Comparison of ENCODE assay signal across 8 mouse cellular contexts in genomic region chr5:128504502-128504901, GRCm38 (mm10).
DNase-seq lines count a peak whose midpoint lies in the region; ATAC-seq and TF ChIP-seq lines count a peak whose summit lies in the region.

No protein-coding gene starts in this region.

- peak; percentile 31 for DNase-seq in 3T3-L1 (ENCODE audit: low read depth, low spot score)
- peak; percentile 18 for DNase-seq in MN1 (ENCODE audit: low spot score)
- DNase-seq in cerebellum, postnatal 36 days: peak; percentile 27 to 57

- no peak for ATAC-seq in intestine, postnatal 0 days
- no peak for ATAC-seq in intestine, embryonic 16.5 days
- 0 out of 2 replicates have a peak, but pooled peaks have one; percentile 38 for ATAC-seq in hindbrain, embryonic 15.5 days (ENCODE audit: low FRiP score, low read depth)
- peak; percentile 68; the same call in 1 of the 2 replicates for ATAC-seq in midbrain, embryonic 13.5 days
- ATAC-seq in activated CD4-positive, CD25-positive, alpha-beta regulatory T cell, adult 4 months: no peak

- H3K36me3 ChIP-seq in intestine, postnatal 0 days (ENCODE audit: control insufficient read depth, insufficient read depth): no peaks in the 10 kb centered on the region
- no peaks in the 10 kb centered on the region for H3K36me3 ChIP-seq in intestine, embryonic 16.5 days (ENCODE audit: control insufficient read depth, insufficient read depth, low read length)
- H3K36me3 ChIP-seq in hindbrain, embryonic 15.5 days: no peaks in the 10 kb centered on the region
- H3K36me3 ChIP-seq in midbrain, embryonic 13.5 days: no peaks in the 10 kb centered on the region

- no peaks in the 10 kb centered on the region for H3K9me3 ChIP-seq in intestine, postnatal 0 days (ENCODE audit: control insufficient read depth)
- H3K9me3 ChIP-seq in intestine, embryonic 16.5 days (ENCODE audit: control insufficient read depth, low read length): 0 out of 2 replicates have a peak, but pooled peaks cover 4% of the 10 kb centered on the region
- no peaks in the 10 kb centered on the region for H3K9me3 ChIP-seq in hindbrain, embryonic 15.5 days
- peaks cover 2% of the 10 kb centered on the region for H3K9me3 ChIP-seq in midbrain, embryonic 13.5 days

- WGBS in intestine, postnatal 0 days: 7% methylated on average over 4 of the region's 4 CpGs
- 6% methylated on average over 4 of the region's 4 CpGs for whole genome bisulfite sequencing in intestine, embryonic 16.5 days
- 5% methylated on average over 4 of the region's 4 CpGs for WGBS in hindbrain, embryonic 15.5 days
- WGBS in midbrain, embryonic 13.5 days: 4% methylated on average over 4 of the region's 4 CpGs

- H3K27ac ChIP-seq in intestine, postnatal 0 days (ENCODE audit: low read depth, low read length): no peak overlapping the region
- no peak overlapping the region for H3K27ac ChIP-seq in intestine, embryonic 16.5 days (ENCODE audit: low read length)
- H3K27ac ChIP-seq in hindbrain, embryonic 15.5 days (replicated peaks): no peak overlapping the region
- no peak overlapping the region for H3K27ac ChIP-seq in midbrain, embryonic 13.5 days

- TF ChIP-seq CTCF in intestine, postnatal 0 days (IDR thresholded peaks at IDR 0.05; ENCODE audit: low read depth): peak; percentile 85

- no peak overlapping the region for H3K9ac ChIP-seq in intestine, postnatal 0 days (ENCODE audit: low read depth, low read length)
- H3K9ac ChIP-seq in intestine, embryonic 16.5 days (ENCODE audit: low read depth, low read length): no peak overlapping the region
- no peak overlapping the region for H3K9ac ChIP-seq in hindbrain, embryonic 15.5 days
- H3K9ac ChIP-seq in midbrain, embryonic 13.5 days (replicated peaks): no peak overlapping the region

- no peaks in the 10 kb centered on the region for H3K27me3 ChIP-seq in intestine, postnatal 0 days (replicated peaks; ENCODE audit: control insufficient read depth, insufficient read depth, low read length)
- H3K27me3 ChIP-seq in intestine, embryonic 16.5 days (replicated peaks; ENCODE audit: control insufficient read depth, insufficient read depth, low read length): no peaks in the 10 kb centered on the region
- peaks cover 4% of the 10 kb centered on the region; the same call in 1 of the 2 replicates for H3K27me3 ChIP-seq in hindbrain, embryonic 15.5 days
- 0 out of 2 replicates have a peak, but pooled peaks cover 4% of the 10 kb centered on the region for H3K27me3 ChIP-seq in midbrain, embryonic 13.5 days

- no peak overlapping the region for H3K4me3 ChIP-seq in intestine, postnatal 0 days (ENCODE audit: low read depth, low read length)
- H3K4me3 ChIP-seq in intestine, embryonic 16.5 days (ENCODE audit: low read length): no peak overlapping the region
- H3K4me3 ChIP-seq in hindbrain, embryonic 15.5 days: no peak overlapping the region
- H3K4me3 ChIP-seq in midbrain, embryonic 13.5 days (replicated peaks): no peak overlapping the region

- H3K4me2 ChIP-seq in intestine, postnatal 0 days (replicated peaks; ENCODE audit: low read depth): no peak overlapping the region
- H3K4me2 ChIP-seq in intestine, embryonic 16.5 days (ENCODE audit: low read depth, low read length): no peak overlapping the region
- no peak overlapping the region for H3K4me2 ChIP-seq in hindbrain, embryonic 15.5 days
- no peak overlapping the region for H3K4me2 ChIP-seq in midbrain, embryonic 13.5 days (replicated peaks)

- no peaks in the 10 kb centered on the region for H3K4me1 ChIP-seq in intestine, postnatal 0 days (replicated peaks; ENCODE audit: control insufficient read depth, insufficient read depth, low read length)
- no peaks in the 10 kb centered on the region for H3K4me1 ChIP-seq in intestine, embryonic 16.5 days (ENCODE audit: control insufficient read depth, insufficient read depth, low read length)
- H3K4me1 ChIP-seq in hindbrain, embryonic 15.5 days (replicated peaks): no peaks in the 10 kb centered on the region
- no peaks in the 10 kb centered on the region for H3K4me1 ChIP-seq in midbrain, embryonic 13.5 days (replicated peaks)

Comparison
In these comparisons a context has a peak if more than half of its experiments do, and no peak if none do; other contexts are left out.
1. ATAC-seq: peak in hindbrain, embryonic 15.5 days (single experiment) and midbrain, embryonic 13.5 days (single experiment); none in intestine, postnatal 0 days (single experiment), intestine, embryonic 16.5 days (single experiment) and activated CD4-positive, CD25-positive, alpha-beta regulatory T cell, adult 4 months (single experiment).
2. Peak in every context shown above with its lines, with median percentiles within 50 percentile points of each other: DNase-seq.